Mouse (Mus musculus) ZHBTc4 (cell line): ENCODE data around the gene Gna13.

Experiments
- DNase-seq: peaks from one replicate; pipeline ENCODE4 v3.0.0-alpha.2; 2011; ENCODE audit warnings: low read depth, low spot score

The Gna13 gene

DNA sequence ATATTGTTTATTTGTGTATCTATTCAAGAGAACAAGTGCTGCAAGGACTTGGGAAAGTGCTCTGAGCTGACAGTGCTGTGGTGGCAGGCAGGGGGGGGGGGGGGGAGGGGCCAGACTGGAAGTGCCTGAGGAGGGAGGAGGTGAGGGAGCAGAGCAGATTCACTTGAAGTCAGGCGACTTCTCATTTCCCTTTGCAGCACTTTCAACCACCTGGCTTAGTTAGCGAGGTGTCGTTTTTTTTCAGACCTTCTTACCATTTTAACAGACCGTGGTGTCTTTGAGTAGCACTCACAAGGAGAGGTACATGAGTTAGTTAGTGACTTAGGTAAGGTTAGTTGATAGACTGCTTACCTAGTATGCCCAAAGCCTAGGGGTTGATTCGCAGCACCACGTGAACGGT lies 12.8 kb downstream of the Gna13 start:
- DNase-seq = no peak

DNA sequence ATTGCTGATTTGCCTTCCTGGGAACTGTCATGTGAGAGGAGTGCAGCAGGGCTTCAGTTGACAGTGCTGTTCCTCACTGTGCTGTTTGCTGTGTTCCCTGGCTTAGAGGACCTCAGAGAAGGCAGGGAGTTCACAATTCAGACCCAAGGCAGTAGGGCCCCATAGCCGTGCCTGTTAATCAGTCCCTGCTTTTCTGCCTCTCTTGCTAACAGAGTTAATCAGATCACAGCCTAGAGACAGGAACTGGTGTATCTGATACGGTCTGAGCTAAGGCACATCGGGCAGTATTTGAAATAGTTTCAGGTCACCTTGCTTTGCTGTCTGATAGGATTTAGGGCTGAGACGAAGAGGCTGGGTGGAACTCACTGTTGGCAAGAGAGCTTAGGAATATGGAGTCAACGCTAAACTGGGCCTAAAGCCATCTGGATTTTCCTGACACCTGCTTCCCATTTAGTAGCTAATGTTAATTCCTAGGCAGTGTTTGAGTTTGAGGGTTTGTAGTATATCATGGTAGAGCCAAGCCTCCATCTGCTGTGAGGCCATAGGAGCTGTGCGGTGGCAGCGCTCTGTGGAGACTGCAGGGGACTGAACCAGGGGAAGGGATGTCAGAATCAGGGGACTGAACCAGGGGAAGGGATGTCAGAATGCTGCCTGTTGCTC lies 14.0 kb downstream of the Gna13 start:
- DNase-seq = no peak

DNA sequence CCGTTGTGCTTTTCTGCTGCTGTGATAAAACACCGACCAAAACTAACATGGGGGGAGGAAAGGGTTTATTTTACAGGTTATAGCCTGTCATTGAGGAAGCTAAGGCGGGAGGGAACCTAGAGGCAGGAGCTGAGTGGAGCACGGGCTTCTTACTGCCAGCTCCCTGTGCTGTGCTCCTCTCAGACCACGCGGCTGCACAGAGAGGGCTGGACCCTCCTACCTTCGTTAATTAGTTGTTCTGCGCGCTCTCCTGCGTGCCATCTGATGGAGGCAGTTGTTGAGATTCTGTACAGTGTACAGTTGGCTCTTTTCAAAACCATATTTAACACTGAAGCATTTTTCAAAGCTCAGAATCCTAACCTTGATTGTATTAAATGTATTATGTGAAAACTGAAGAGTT lies 14.8 kb downstream of the Gna13 start:
- DNase-seq = no peak

DNA sequence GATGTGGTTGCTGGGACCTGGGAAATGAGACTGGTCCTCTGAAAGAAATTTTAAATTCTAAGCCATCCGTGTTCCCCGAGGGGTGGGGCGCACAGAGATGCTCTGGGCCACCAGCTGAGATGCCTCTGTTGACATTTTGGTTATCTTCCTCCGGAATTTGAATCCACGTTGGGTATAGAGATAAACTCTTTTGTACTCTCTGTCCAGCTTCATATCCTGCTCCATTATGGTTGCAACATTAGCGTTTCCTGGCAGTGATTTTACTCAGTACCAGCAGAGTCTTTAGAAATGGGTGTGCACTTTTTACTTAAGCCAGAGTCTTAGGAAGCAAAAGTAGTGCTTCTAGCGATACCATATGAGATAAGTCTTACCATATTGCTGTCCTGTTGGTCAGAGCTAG lies 15.4 kb downstream of the Gna13 start:
- DNase-seq = no peak

DNA sequence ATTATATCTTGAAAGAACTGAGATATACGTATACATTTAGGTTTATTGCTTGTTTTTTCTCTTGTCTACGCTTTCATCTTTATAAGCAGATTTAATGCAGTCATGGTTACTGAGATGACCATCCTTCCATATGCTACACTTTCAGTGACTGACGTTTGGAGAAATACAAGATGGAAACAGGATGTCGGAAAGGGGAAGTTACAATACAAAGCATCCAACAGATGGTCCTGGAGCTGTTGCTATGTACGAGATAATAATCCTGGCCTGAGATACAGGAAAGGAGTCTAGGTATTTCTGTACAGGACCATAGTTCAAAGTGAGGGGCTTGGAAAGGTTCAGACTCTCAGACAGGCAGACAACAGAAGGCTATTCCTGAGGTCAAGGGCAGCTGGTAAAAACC lies 18.0 kb downstream of the Gna13 start:
- DNase-seq = no peak

DNA sequence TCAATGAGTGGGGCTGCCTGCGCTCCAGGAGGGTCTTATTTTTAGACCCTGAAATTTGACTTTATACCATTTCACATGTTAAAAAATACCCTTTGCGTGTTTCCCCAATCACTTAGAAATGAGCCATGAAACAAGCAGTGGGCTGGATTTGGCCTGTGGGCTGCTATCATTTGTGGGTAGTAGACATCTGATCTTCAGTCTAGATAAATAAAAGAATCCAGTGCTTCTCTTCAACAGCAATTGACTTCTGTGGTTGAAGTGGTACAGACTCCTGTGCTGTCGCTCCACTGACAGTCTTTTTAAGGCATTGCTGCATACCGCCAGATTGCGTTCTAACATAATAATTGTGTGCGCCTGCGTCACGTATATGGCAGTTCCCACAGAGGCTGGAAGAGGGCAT lies 22.7 kb downstream of the Gna13 start:
- no peak for DNase-seq

DNA sequence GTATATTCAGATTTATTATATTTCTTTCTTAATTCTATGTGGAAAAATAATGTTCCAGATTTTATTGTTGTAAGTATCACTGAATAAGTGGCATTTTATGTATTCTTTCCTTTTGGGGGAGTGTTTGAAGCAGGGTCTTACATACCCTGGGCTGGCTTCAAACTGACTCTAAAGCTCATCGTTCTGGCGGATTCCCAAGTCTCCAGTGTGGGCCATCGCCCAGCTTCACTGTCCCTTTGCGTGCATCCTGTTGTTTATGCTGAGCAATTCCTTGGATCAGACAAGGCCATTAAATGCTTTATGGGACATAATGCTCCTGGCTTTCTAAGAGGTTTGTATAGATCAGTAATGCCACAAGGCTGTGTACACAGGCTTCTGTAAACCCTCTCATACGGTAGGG lies 26.4 kb downstream of the Gna13 start:
- DNase-seq = no peak

DNA sequence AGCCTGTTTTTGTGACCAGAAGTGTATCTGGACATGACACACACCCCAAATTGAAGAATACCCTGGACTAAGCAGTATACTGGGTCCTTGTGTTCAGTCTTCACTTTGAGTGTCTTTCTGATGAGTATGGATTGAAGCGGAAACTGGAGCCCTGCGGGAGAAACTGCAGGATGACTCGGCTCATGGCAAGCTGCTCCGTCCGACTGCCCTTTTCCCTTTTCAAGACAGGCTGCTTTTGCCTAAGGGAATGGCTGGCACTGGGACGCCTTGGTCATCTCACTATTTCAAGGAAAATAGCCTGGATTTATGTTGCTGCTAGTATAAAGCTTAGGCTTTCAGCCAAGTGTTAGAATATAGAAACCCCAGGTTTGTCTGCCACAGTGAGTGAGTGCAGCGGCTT lies 28.6 kb downstream of the Gna13 start:
- no peak for DNase-seq

DNA sequence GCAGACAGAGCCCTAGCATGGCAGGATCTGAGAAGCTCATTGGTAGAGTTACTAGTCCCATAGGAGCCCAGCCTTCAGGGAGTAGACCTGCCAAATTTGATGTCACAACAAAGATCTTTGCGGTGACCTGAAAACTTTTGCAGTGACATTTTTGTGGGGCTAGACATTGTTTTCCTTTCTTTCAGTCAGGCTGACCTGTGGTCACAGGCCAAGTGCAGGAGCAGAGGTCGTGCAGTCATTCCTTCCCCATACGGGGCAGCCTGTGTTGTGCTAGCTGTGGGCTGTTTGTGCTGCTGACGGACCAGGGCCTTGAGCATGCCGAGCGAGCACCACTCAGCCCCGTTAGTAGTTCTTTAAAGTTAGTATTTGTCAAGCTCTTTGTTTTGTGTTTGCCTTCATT lies 29.1 kb downstream of the Gna13 start:
- DNase-seq = no peak

DNA sequence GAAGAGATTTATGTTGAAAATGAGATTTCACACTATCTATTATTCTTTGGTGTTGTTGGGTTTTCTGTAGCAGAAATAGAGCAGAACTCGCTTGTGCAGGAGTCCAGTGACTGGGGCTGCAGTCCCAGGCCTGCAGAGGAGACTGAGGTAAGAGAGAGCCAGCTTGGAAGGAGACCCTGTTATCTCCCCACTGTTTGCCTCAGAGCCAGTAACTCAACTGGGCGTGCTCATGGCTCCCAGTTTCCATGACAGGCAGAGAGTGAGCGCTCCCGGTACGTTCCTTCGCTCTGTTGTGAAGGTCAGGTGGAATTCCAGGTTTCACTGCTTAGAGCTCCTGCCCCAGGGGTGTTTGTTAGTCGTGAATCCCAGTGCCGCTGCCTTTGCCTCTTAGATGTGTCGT lies 30.0 kb downstream of the Gna13 start:
- DNase-seq = peak; percentile 39

DNA sequence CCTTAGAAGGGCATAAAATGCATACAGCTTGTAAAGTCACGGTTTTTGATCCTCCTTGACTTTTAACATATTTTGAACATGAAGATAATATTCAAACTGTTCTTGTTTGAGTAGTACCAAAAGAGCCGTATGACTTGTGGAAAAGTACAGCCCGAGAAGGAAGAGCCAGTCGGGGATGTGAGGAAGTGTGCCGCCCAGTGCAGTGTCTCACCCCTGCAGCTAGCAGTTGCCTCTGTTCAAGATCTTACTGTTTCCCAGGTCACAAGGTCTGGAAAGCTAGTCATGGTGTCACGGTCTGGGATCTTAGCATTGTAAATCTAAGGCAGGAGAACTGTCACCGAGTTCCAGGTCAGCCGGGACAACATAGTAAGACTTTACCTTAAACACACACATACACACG lies 32.1 kb downstream of the Gna13 start:
- no peak for DNase-seq

DNA sequence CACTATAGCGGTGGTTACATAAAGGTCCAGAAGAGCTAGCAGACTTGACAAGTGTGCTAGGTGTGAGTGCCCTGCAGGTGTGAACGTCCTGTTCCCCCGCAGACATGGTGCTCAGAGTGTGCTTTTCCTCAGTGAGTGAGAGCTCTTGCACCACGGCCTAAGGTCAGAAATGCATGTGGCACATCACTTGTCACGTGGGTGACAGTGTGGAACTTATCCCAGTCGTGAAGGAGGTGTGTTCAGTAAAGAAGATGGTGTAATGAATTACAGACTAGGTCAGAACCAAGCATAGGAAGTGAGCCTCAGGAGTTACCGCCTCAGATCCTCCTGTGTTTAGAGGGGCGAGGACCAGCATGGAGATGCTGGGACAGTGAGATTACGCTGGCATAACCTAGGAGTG lies 32.7 kb downstream of the Gna13 start:
- no peak for DNase-seq

DNA sequence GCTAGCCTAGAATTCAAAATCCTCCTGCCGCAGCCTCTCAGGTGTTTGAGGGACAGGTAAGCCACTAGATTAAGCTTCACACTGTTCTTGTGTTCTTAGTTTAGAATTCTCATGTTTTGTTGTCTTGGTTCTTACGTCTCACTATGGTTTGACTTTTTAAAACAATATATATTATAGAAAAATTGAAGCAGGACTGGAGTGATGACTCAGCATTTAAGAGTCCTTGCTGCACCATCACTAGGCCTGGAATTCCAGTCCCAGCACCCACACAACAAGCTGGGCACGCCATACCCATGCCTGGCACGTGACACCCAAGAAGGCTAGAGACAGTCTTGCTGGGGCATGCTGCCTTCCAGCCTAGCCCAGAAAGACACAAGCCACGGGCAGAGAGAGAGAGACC lies 43.8 kb downstream of the Gna13 start:
- no peak for DNase-seq

DNA sequence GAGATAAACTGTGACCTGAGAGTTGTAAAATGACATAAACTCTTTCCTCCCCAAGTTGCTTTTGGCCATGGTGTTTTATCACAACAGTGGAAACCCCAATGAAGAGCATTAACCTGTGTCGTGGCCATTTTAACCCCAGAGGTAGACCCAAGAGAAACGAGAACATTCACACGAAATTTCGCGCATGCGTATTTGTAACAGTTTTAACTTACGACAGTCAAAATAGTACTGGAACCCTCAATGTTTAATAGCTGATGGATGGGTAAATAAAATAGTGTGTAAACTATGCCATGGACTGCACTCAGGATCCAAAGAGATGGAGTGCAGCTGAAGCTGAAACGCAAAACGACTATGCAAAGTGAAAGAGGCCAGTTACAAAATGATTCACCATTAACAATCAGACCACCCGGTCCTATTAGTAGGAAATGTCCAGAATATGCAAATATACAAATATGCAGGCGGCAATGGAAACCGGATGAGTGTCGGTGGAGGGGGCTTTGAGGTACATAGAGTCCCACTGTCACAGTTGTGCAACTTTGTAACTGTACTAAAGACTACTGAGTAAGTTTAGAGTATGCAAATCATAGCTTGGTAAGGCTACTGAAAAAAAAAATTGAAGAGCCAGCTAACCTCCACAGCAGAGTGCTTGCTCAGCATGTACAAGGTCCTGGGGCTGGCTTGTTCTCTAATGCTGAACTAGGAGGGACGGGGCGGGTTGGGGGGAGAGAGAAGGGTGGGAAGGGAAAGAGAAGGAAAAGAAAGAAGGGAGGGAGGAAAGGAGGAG lies 47.8 kb downstream of the Gna13 start:
- DNase-seq = no peak

DNA sequence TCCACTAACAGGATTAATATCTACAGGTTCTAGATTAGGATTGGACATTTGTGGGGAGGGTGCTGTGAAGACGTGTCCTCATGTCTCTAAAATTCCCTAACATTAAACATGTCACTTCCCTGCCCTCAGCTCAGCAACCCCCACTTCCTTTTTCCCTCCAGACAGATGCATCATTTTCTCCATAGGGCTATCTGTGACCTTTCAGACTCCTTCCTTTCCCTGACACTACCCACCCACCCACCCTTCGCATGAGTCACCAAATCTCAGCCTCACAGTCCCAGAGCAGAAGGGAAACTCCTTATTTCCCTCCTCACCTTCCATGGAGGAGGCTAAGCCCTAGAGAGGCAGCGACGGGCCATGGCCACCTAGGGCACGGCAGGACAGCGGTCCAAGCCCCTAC lies 51.0 kb downstream of the Gna13 start, which contains the start of gene 9930022D16Rik:
Gene 9930022D16Rik (plus strand): TSS at position 301 of the 400 bp plus-strand sequence.
- no peak for DNase-seq

DNA sequence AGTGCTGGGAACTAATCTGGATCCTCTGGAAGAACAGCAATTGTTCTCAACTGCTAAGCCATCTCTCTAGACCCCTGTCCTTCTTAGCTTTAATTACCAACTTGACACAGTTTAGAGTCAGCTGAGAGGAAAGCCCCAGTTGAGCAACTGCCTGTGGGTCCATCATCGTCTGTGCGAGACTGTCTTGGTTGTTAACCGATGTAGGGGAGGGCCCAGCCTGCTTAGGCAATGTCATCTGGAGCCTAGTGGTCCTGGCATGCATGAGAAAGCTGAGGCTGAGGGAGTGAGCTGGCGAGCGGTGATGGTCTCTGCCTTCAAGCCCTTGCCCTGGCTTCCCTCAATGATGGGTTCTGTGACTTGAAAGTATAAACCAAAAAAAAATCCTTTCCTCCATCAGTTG lies 52.2 kb downstream of the Gna13 start:
- DNase-seq = no peak

DNA sequence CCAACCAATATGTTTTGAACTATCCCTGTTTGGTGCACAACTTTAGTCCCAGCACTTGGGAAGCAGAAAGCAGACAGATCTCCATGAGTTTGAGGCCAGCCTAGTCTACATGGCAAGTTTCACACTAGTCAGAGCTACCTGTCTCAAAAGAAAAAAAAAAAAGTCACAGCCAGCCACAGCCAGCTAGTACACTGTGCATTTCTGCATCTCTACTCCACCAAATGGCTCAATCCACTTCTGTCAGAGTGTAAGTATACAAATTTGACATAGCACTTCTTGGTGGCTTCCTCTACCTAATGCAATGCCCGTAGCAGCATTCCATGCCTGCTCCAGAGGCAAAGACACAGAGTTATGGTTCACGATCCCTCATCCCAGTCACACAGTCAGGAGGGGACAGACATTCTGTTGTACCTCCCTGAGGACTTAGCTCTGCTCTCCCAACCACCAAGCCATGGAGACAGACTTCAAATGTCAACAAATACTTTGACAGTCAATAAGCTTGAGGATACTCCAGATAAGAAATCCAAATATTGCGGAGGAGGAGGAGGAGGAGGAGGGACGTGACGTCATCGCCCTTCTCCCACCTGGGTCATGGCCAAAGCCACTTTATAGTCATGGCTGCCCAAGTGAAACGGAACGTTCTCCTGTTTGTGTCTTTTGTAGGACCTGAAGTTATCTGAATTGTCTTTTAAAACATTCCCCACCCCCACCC lies 54.2 kb downstream of the Gna13 start:
- DNase-seq = no peak

DNA sequence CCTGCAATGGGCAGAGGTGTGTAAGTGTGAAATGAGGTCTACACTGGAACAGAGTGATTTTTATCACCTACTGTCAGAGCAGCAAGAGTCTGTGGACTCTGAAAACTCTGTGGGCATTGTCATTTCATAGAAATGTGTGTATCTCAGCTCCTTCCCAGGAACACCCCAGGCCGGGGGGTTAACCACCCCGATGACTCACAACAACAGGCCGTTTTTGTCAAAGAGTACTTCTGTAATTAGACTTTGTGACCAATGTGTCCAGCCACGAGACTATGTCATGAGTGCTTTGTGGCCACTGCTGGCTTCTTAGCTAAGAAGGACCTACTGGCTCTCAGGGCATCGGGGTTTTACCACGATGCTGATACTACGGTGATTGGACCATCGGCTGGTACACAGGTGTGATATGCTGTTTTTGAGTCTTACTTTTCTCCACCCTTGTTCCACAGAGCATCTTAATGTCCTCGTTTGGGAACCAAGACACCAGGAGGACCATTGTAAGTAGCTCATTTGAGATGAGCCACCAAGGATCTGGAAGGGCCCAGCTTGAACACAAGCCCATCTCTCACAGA lies 54.9 kb downstream of the Gna13 start:
- DNase-seq = no peak

DNA sequence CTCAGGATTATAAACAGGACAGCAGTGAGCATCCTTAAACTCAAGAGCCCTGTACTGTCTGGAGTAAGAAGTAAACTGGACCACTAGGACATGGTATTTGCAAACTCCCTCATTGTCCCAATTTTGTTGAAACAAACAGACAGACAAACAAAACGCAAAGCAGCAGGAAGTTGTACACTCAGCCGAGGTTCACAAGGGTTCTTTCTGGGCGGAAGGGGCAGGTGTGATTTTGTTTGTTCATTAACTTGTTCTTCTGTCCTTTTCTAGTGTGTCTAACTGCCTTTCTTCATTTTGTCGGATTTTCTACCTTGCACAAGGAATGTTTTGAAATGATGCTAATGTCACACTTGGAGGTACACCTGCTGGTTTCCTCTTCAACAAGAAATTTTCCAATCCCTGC lies 56.8 kb downstream of the Gna13 start:
- no peak for DNase-seq

DNA sequence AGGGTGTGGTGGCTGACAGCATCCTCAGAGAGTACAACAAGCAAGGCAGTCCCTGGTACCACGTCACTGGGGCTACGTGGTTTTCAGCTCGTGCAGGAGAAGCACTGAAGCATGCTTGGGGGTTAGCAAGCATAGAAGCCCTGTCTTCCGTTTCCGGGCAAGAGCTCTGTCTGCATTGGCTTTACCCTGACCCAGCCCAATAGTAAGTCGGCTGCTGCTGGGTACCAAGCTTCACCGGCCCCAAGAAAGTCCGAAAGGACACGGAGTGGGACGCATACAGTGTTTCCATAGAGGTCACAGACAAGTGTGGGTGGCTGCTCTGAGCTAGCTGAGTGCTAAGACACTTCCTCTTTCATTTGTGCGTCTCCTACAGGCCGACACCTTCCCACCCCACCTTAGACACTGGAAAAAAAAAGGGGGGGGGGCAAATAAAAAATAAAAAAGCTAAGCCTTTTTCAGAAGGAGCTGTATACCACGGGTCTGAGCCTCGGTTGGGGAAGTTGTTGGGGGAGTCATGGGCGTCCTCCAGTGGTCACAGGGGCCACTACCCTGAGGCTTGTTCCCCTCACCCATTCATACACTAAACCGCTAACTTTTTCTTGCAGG lies 57.4 kb downstream of the Gna13 start:
- DNase-seq = peak; percentile 61

DNA sequence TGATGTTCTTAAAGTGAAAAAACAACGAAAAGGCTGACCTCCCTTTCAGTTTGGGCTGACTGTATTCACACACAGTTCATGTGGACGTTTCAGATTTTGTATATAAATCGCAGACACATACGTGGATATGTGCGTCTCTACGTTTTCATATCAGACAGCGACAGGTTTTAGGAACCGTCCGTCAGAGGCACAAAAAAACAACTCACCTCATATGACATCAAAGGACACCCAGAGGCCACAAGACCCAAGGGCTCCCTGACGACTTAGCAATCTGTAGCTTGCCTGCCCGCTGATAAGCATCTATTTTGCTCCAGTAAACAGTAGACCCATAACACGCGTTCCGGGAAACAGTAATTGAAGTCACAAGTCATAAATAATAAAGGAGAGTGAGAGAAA lies 57.9 kb downstream of the Gna13 start:
- no peak for DNase-seq

DNA sequence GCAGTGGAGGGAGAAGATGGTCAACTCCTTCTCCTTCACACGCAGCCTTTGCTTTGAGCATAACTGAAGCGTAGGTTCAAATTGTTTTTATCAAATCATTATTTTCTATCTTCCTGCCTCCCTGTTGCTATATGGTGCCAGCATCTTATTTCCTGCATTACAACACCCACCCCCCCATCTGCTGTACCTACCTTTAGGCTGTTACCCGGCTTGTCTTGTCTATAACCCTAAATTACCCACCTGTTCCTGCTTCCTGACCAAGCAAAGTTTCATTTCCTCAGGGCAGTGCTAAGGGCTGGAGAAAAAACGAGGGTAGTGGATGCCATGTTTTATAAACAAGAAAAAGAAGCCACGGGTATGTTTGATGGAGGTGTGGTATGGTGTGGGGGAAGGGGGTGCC lies 58.6 kb downstream of the Gna13 start:
- no peak for DNase-seq
